Mouse (Mus musculus): ENCODE results near the gene Pde7b. TPM values are rescaled to one million over a fixed set of nuclear protein-coding genes. Genes with fewer than 3 reads are reported as not detected.

Pde7b gene
- polyA plus RNA-seq, 2 experiments: 7.0 to 8.8 TPM

GRCm38 (mm10) chr10:20654590-20654989, 70.3 kb downstream of the Pde7b start:
- no peak for TF ChIP-seq POLR2A (IDR thresholded peaks at IDR 0.05; ENCODE audit: borderline replicate concordance, extremely low read depth, insufficient read depth, insufficient read length)
- DNase-seq (ENCODE audit: low spot score) (no peak), ATAC-seq (ENCODE audit: low FRiP score, low read depth) (no peak)
- Histone ChIP-seq H3K9ac (ENCODE audit: low read depth, low read length, severe bottlenecking) (no peak overlapping the region), H3K4me2 (replicated peaks; ENCODE audit: low read depth, low read length, severe bottlenecking) (no peak overlapping the region), H3K9me3 (ENCODE audit: control insufficient read depth, low read length) (no peaks in the 10 kb centered on the region), H3K27ac (replicated peaks; ENCODE audit: low read depth, low read length) (no peak overlapping the region), H3K27me3 (ENCODE audit: control insufficient read depth, insufficient read depth, low read length) (no peaks in the 10 kb centered on the region), H3K4me1 (ENCODE audit: control insufficient read depth, insufficient read depth, low read length) (peaks cover 10% of the 10 kb centered on the region; the same call in 1 of the 2 replicates), H3K36me3 (ENCODE audit: control insufficient read depth, insufficient read depth, low read length) (no peaks in the 10 kb centered on the region), H3K4me3 (replicated peaks; ENCODE audit: low read length) (no peak overlapping the region)
- WGBS: 68% methylated on average over 6 of the region's 6 CpGs

GRCm38 (mm10) chr10:20654187-20654586, 70.7 kb downstream of the Pde7b start:
- WGBS: 67% methylated on average over 6 of the region's 6 CpGs
- Histone ChIP-seq H3K27ac (replicated peaks; ENCODE audit: low read depth, low read length) (no peak overlapping the region), H3K4me2 (replicated peaks; ENCODE audit: low read depth, low read length, severe bottlenecking) (no peak overlapping the region), H3K9me3 (ENCODE audit: control insufficient read depth, low read length) (no peaks in the 10 kb centered on the region), H3K4me1 (ENCODE audit: control insufficient read depth, insufficient read depth, low read length) (peaks cover 10% of the 10 kb centered on the region; the same call in 1 of the 2 replicates), H3K9ac (ENCODE audit: low read depth, low read length, severe bottlenecking) (no peak overlapping the region), H3K4me3 (replicated peaks; ENCODE audit: low read length) (no peak overlapping the region), H3K27me3 (ENCODE audit: control insufficient read depth, insufficient read depth, low read length) (no peaks in the 10 kb centered on the region), H3K36me3 (ENCODE audit: control insufficient read depth, insufficient read depth, low read length) (no peaks in the 10 kb centered on the region)
- no peak for TF ChIP-seq POLR2A (IDR thresholded peaks at IDR 0.05; ENCODE audit: borderline replicate concordance, extremely low read depth, insufficient read depth, insufficient read length)
- no peak for ATAC-seq (ENCODE audit: low FRiP score, low read depth)
- DNase-seq (ENCODE audit: low spot score): no peak

- Histone ChIP-seq H3K27ac (replicated peaks; ENCODE audit: low read depth, low read length) (no peak overlapping the region), H3K9me3 (ENCODE audit: control insufficient read depth, low read length) (no peaks in the 10 kb centered on the region), H3K4me3 (replicated peaks; ENCODE audit: low read length) (no peak overlapping the region), H3K27me3 (ENCODE audit: control insufficient read depth, insufficient read depth, low read length) (no peaks in the 10 kb centered on the region), H3K4me1 (ENCODE audit: control insufficient read depth, insufficient read depth, low read length) (peaks cover 10% of the 10 kb centered on the region; the same call in 1 of the 2 replicates), H3K9ac (ENCODE audit: low read depth, low read length, severe bottlenecking) (no peak overlapping the region), H3K36me3 (ENCODE audit: control insufficient read depth, insufficient read depth, low read length) (no peaks in the 10 kb centered on the region), H3K4me2 (replicated peaks; ENCODE audit: low read depth, low read length, severe bottlenecking) (no peak overlapping the region)
- ATAC-seq (ENCODE audit: low FRiP score, low read depth): no peak
- no peak for TF ChIP-seq POLR2A (IDR thresholded peaks at IDR 0.05; ENCODE audit: borderline replicate concordance, extremely low read depth, insufficient read depth, insufficient read length)
- no peak for DNase-seq (ENCODE audit: low spot score)
- 81% methylated on average over 3 of the region's 3 CpGs for WGBS
These were observed 71.6 kb downstream of the Pde7b start for GRCm38 (mm10) chr10:20653299-20653698.

DNA sequence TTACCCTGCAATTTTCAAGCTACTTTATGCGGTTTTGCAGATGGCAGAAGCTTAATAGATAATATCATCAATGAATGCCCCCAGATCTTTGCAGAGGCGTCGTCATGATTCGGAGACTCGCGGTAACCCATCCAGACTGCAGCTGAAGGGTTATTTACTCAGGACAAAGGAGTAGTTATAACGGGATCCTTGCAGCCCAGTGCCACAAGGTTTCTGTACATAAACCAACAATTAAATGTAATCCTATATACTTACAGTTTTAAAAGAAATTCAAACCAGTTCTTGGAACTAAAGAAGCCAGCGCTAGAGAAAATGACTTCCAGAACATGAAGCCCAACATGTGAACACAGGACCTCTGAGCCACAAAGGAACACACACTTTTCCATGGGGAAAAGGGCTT, 88.5 kb downstream of the Pde7b start:
- TF ChIP-seq POLR2A (IDR thresholded peaks at IDR 0.05; ENCODE audit: borderline replicate concordance, extremely low read depth, insufficient read depth, insufficient read length): no peak
- no peak overlapping the region for H3K9ac ChIP-seq (ENCODE audit: low read depth, low read length, severe bottlenecking)
- 41% methylated on average over 8 of the region's 8 CpGs for WGBS
- H3K4me1 ChIP-seq (ENCODE audit: control insufficient read depth, insufficient read depth, low read length): peaks cover 21% of the 10 kb centered on the region
- no peak overlapping the region for H3K4me2 ChIP-seq (replicated peaks; ENCODE audit: low read depth, low read length, severe bottlenecking)
- H3K4me3 ChIP-seq (replicated peaks; ENCODE audit: low read length): no peak overlapping the region
- no peaks in the 10 kb centered on the region for H3K36me3 ChIP-seq (ENCODE audit: control insufficient read depth, insufficient read depth, low read length)
- no peaks in the 10 kb centered on the region for H3K27me3 ChIP-seq (ENCODE audit: control insufficient read depth, insufficient read depth, low read length)
- H3K9me3 ChIP-seq (ENCODE audit: control insufficient read depth, low read length): no peaks in the 10 kb centered on the region
- 0 out of 2 replicates have a peak overlapping the region, but pooled peaks have one; percentile 33 for H3K27ac ChIP-seq (replicated peaks; ENCODE audit: low read depth, low read length)
- DNase-seq (ENCODE audit: low spot score): no peak
- ATAC-seq (ENCODE audit: low FRiP score, low read depth): no peak

GRCm38 (mm10) chr10:20633085-20633415, 91.8 kb downstream of the Pde7b start:
- H3K27ac ChIP-seq (replicated peaks; ENCODE audit: low read depth, low read length): no peak overlapping the region
- H3K4me1 ChIP-seq (ENCODE audit: control insufficient read depth, insufficient read depth, low read length): peaks cover 32% of the 10 kb centered on the region
- no peaks in the 10 kb centered on the region for H3K36me3 ChIP-seq (ENCODE audit: control insufficient read depth, insufficient read depth, low read length)
- ATAC-seq (ENCODE audit: low FRiP score, low read depth): no peak
- H3K4me2 ChIP-seq (replicated peaks; ENCODE audit: low read depth, low read length, severe bottlenecking): no peak overlapping the region
- H3K27me3 ChIP-seq (ENCODE audit: control insufficient read depth, insufficient read depth, low read length): no peaks in the 10 kb centered on the region
- no peak for DNase-seq (ENCODE audit: low spot score)
- H3K4me3 ChIP-seq (replicated peaks; ENCODE audit: low read length): no peak overlapping the region
- no peaks in the 10 kb centered on the region for H3K9me3 ChIP-seq (ENCODE audit: control insufficient read depth, low read length)
- 48% methylated on average over 1 of the region's 1 CpGs for WGBS
- TF ChIP-seq POLR2A (IDR thresholded peaks at IDR 0.05; ENCODE audit: borderline replicate concordance, extremely low read depth, insufficient read depth, insufficient read length): no peak
- no peak overlapping the region for H3K9ac ChIP-seq (ENCODE audit: low read depth, low read length, severe bottlenecking)
